Mouse (Mus musculus) midbrain, postnatal 0 days (tissue): ENCODE data around the gene Kpna1. TPM values are rescaled to one million over a fixed set of nuclear protein-coding genes. Genes with fewer than 3 reads are reported as not detected.

Experiments
- ATAC-seq: fragments of 200-750 bp; cut with Nextera tagmentation; 2 replicates; pipeline ENCODE4 v1.8.0; 2017; ENCODE audit warnings: moderate number of reproducible peaks, mild to moderate bottlenecking, moderate TSS enrichment, moderate library complexity; ENCODE audit not compliant: low FRiP score
- DNase-seq: peaks from one replicate; pipeline ENCODE4 v3.0.0-alpha.2; 2015; ENCODE audit warnings: low spot score
- H3K27ac ChIP-seq: fragments of 300-500 bp; sonication (generic); 2 replicates; pipeline ENCODE4 v1.5.1; 2014; ENCODE audit warnings: low read depth, mild to moderate bottlenecking, low read length, mixed read lengths
- H3K27me3 ChIP-seq: fragments of 300-500 bp; sonication (generic); 2 replicates; pipeline ENCODE4 v1.6.1; 2014; ENCODE audit warnings: low read length, control low read depth, mixed read lengths; ENCODE audit not compliant: insufficient read depth
- H3K36me3 ChIP-seq: fragments of 300-500 bp; sonication (generic); 2 replicates; pipeline ENCODE4 v1.6.1; 2014; ENCODE audit warnings: low read length, control low read depth, mixed read lengths; ENCODE audit not compliant: insufficient read depth
- H3K4me1 ChIP-seq: fragments of 300-500 bp; sonication (generic); 2 replicates; pipeline ENCODE4 v1.6.1; 2014; ENCODE audit warnings: mild to moderate bottlenecking, control low read depth, antibody characterized with exemption, low read length, mixed read lengths; ENCODE audit not compliant: insufficient read depth
- H3K4me2 ChIP-seq: fragments of 300-500 bp; sonication (generic); 2 replicates; pipeline ENCODE4 v1.6.1; 2014; ENCODE audit warnings: low read depth, mild to moderate bottlenecking, low read length, mixed read lengths; ENCODE audit not compliant: poor library complexity, severe bottlenecking
- H3K4me3 ChIP-seq: fragments of 300-500 bp; sonication (generic); 2 replicates; pipeline ENCODE4 v1.5.1; 2014; ENCODE audit warnings: low read depth, mild to moderate bottlenecking, low read length, moderate library complexity
- H3K9ac ChIP-seq: fragments of 300-500 bp; sonication (generic); replicated peaks from 2 replicates; pipeline ENCODE4 v1.6.1; 2014; ENCODE audit warnings: mild to moderate bottlenecking, low read length, moderate library complexity, mixed read lengths; ENCODE audit not compliant: poor library complexity, severe bottlenecking
- H3K9me3 ChIP-seq: fragments of 300-500 bp; sonication (generic); 2 replicates; pipeline ENCODE4 v1.6.1; 2016; ENCODE audit warnings: low read length, control low read depth
- CTCF ChIP-seq: IDR thresholded peaks from 2 replicates; pipeline ENCODE4 v1.5.1; 2016; ENCODE audit warnings: antibody characterized with exemption, mild to moderate bottlenecking
- WGBS: fragments of 180-500 bp; shearing (Covaris S2); extraction: QIAGEN DNeasy Blood & Tissue Kit; methylation state at CpG from one replicate; pipeline ENCODE4 v1.1.7; 2014; 5-methylcytosine and 5-hydroxymethylcytosine counted together
- polyA plus RNA-seq: library from polyadenylated mRNA; unstranded; fragments of >200 nt; fragmentation: Nextera tagmentation; extraction: Ambion mirVana; gene quantifications from 2 replicates; pipeline ENCODE4 v1.2.1, GENCODE M21; 2015
- total RNA-seq: library from RNA; depleted of rRNA; stranded (reverse); fragments of >200 nt; gene quantifications from 2 replicates; pipeline ENCODE4 v1.2.3, GENCODE M21; 2014

The Kpna1 gene
- total and polyA plus RNA-seq, 2 experiments from 2014 or later, result 61.6 to 68.5 TPM

GRCm38 (mm10) chr16:36043964-36044363 lies 65.4 kb downstream of the Kpna1 start:
- peaks cover 7% of the 10 kb centered on the region; the same call in 1 of the 2 replicates for H3K4me1 ChIP-seq
- no peaks in the 10 kb centered on the region for H3K9me3 ChIP-seq
- WGBS, result 93% methylated on average over 4 of the region's 4 CpGs
- H3K4me3 ChIP-seq, result no peak overlapping the region
- DNase-seq (no peak), ATAC-seq (no peak)
- H3K36me3 ChIP-seq, result peaks cover 16% of the 10 kb centered on the region
- H3K9ac ChIP-seq, result no peak overlapping the region
- no peak overlapping the region for H3K27ac ChIP-seq
- H3K4me2 ChIP-seq, result no peak overlapping the region
- no peaks in the 10 kb centered on the region for H3K27me3 ChIP-seq
- TF ChIP-seq CTCF, result no peak

DNA sequence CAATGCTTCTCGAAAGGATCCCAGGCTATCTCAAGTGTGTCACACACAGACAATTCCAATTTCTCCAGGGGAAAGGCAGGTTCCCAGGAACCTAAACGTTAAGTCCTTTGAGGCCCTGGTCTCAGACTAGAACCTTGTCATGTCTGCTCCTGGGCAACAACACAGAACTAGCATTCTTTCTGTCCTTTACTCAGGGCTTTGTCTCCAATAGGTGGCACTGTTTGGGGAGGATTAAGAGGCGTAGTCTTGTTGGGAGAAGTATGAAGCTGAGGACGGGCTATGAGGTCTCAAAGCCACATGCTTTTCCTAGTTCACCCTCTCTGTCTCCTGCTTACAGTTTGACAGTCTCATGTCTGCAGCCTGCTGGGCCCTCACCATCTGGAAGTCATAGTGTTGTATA lies 69.0 kb downstream of the Kpna1 start:
- no peak for ATAC-seq
- no peaks in the 10 kb centered on the region for H3K27me3 ChIP-seq
- H3K4me1 ChIP-seq, result 0 out of 2 replicates have a peak, but pooled peaks cover 2% of the 10 kb centered on the region
- no peaks in the 10 kb centered on the region for H3K9me3 ChIP-seq
- no peak overlapping the region for H3K4me2 ChIP-seq
- H3K27ac ChIP-seq, result no peak overlapping the region
- WGBS, result 88% methylated on average over 4 of the region's 4 CpGs
- H3K4me3 ChIP-seq, result no peak overlapping the region
- no peak for DNase-seq
- peaks cover 34% of the 10 kb centered on the region for H3K36me3 ChIP-seq
- H3K9ac ChIP-seq, result no peak overlapping the region
- peak; percentile 41 for TF ChIP-seq CTCF

DNA sequence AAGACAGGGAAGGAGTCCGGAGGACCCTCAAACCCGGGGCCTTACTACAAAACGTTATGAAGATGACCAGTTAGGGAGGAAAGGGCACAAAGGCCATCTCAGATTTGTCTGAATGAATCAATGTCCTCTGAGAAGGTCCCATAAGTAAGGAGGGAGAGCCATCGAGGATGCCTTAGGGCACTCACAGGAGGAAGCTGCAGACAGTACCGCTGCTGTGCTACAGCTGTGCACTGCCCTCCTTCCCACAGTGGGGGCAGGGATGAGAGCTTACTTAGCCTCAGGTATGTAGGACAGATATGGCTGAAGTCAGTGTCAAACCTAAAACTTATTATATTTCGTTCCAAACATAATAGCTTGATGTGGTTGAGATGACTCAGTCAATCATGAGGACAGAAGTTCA lies 72.9 kb downstream of the Kpna1 start:
- no peak overlapping the region for H3K27ac ChIP-seq
- H3K4me2 ChIP-seq, result no peak overlapping the region
- no peaks in the 10 kb centered on the region for H3K4me1 ChIP-seq
- no peak for TF ChIP-seq CTCF
- no peaks in the 10 kb centered on the region for H3K9me3 ChIP-seq
- ATAC-seq (no peak), DNase-seq (no peak)
- H3K27me3 ChIP-seq, result no peaks in the 10 kb centered on the region
- WGBS, result 92% methylated on average over 6 of the region's 6 CpGs
- H3K4me3 ChIP-seq, result no peak overlapping the region
- H3K9ac ChIP-seq, result no peak overlapping the region
- peaks cover 27% of the 10 kb centered on the region for H3K36me3 ChIP-seq

- no peaks in the 10 kb centered on the region for H3K4me1 ChIP-seq
- H3K9ac ChIP-seq, result no peak overlapping the region
- DNase-seq (no peak), ATAC-seq (no peak)
- no peak overlapping the region for H3K4me3 ChIP-seq
- 92% methylated on average over 6 of the region's 6 CpGs for WGBS
- no peaks in the 10 kb centered on the region for H3K27me3 ChIP-seq
- no peaks in the 10 kb centered on the region for H3K9me3 ChIP-seq
- no peak overlapping the region for H3K27ac ChIP-seq
- TF ChIP-seq CTCF, result no peak
- peaks cover 20% of the 10 kb centered on the region for H3K36me3 ChIP-seq
- no peak overlapping the region for H3K4me2 ChIP-seq
These were observed 75.2 kb downstream of the Kpna1 start for GRCm38 (mm10) chr16:36053524-36054275.

DNA sequence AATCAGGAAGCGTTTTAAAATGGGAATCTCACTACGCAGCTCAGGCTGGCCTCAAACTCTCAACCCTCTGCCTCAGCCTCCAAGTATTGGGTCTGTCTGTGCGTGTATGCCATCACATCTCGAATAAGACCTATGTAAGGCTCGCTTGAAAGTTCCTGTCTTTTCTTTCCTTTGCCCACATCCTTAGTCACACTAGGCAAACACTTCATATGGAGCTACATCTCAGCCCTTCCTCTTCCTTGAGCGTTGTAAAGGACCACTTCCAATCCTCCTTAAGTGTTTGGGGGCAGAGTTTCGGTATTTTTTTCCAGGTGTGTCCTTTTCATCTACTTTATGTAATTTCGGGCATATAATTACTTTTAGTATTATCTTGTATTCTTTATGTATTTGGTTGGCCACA lies 76.4 kb downstream of the Kpna1 start:
- no peak overlapping the region for H3K4me3 ChIP-seq
- ATAC-seq (no peak), DNase-seq (no peak)
- TF ChIP-seq CTCF, result no peak
- no peaks in the 10 kb centered on the region for H3K4me1 ChIP-seq
- H3K4me2 ChIP-seq, result no peak overlapping the region
- H3K9ac ChIP-seq, result no peak overlapping the region
- 97% methylated on average over 8 of the region's 8 CpGs for WGBS
- H3K9me3 ChIP-seq, result no peaks in the 10 kb centered on the region
- H3K36me3 ChIP-seq, result peaks cover 13% of the 10 kb centered on the region
- no peak overlapping the region for H3K27ac ChIP-seq
- no peaks in the 10 kb centered on the region for H3K27me3 ChIP-seq

- no peak for ATAC-seq
These were observed 77.9 kb downstream of the Kpna1 start for GRCm38 (mm10) chr16:36056416-36056815.

More at GRCm38 (mm10) chr16:36056416-36056815, 77.9 kb downstream of the Kpna1 start:
- no peak overlapping the region for H3K4me2 ChIP-seq
- no peaks in the 10 kb centered on the region for H3K4me1 ChIP-seq
- 90% methylated on average over 11 of the region's 11 CpGs for WGBS
- peaks cover 10% of the 10 kb centered on the region for H3K36me3 ChIP-seq
- no peak overlapping the region for H3K4me3 ChIP-seq
- H3K9ac ChIP-seq, result no peak overlapping the region
- no peaks in the 10 kb centered on the region for H3K9me3 ChIP-seq
- H3K27me3 ChIP-seq, result no peaks in the 10 kb centered on the region
- H3K27ac ChIP-seq, result no peak overlapping the region
- DNase-seq, result no peak
- TF ChIP-seq CTCF, result no peak
